ENCODE assay signal across 8 mouse cellular contexts in the genomic region with DNA sequence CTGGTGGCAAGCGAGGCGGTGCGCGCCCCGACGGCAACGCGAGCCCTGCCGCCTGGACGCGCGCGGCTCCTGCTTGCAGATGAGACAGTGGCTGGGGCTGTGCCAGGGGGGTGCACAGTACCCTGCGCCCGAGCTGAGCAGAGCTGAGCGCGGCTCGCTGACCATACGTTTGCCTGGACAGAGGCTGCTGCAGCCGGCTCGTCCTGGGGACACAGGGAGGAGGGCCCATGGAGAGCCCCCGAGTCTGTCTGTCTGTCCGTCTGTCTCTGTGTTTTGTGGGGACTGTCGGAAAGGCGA. TPM values are rescaled to one million over a fixed set of nuclear protein-coding genes. Genes with fewer than 3 reads are reported as not detected.
DNase-seq lines count a peak whose midpoint lies in the region; ATAC-seq lines count a peak whose summit lies in the region.

No protein-coding gene starts in this region.

- no peak overlapping the region for H3K9ac ChIP-seq in neural tube, embryonic 11.5 days (ENCODE audit: low read length)
- H3K9ac ChIP-seq in stomach, embryonic 14.5 days (replicated peaks; ENCODE audit: low read depth, low read length) = peak overlapping the region; percentile 64

- no peaks in the 10 kb centered on the region for H3K4me1 ChIP-seq in neural tube, embryonic 11.5 days (ENCODE audit: control insufficient read depth, insufficient read depth, low read length)
- H3K4me1 ChIP-seq in stomach, embryonic 14.5 days (ENCODE audit: control insufficient read depth, insufficient read depth, low read length) = peaks cover 4% of the 10 kb centered on the region; the same call in 1 of the 2 replicates

- 6% methylated on average over 25 of the region's 25 CpGs for WGBS in neural tube, embryonic 11.5 days
- WGBS in stomach, embryonic 14.5 days = 8% methylated on average over 25 of the region's 25 CpGs

- H3K9me3 ChIP-seq in neural tube, embryonic 11.5 days (ENCODE audit: control insufficient read depth, low read length) = no peaks in the 10 kb centered on the region
- H3K9me3 ChIP-seq in stomach, embryonic 14.5 days (ENCODE audit: control insufficient read depth, low read depth, low read length) = no peaks in the 10 kb centered on the region

- no peak overlapping the region for H3K27ac ChIP-seq in neural tube, embryonic 11.5 days (ENCODE audit: low read depth, low read length)
- peak overlapping the region; percentile 63; the same call in 1 of the 2 replicates for H3K27ac ChIP-seq in stomach, embryonic 14.5 days (ENCODE audit: low read length)

- peak overlapping the region; percentile 27; the same call in 1 of the 2 replicates for H3K4me3 ChIP-seq in neural tube, embryonic 11.5 days (ENCODE audit: low read depth, low read length)
- H3K4me3 ChIP-seq in stomach, embryonic 14.5 days (ENCODE audit: low read depth, low read length) = peak overlapping the region; percentile 42

- DNase-seq in CD4-positive, CD25-positive, alpha-beta regulatory T cell, adult 2 months (ENCODE audit: low read depth, low spot score) = peak; percentile 19
- DNase-seq in neural tube, embryonic 11.5 days (ENCODE audit: low spot score) = no peak
- no peak for DNase-seq in neural tube, embryonic 10.5 days (ENCODE audit: extremely low spot score, low spot score)
- DNase-seq in kidney, postnatal 36 days = peak; percentile 16 to 57
- DNase-seq in spleen, adult 18-20 months = no peak

- H3K27me3 ChIP-seq in neural tube, embryonic 11.5 days (ENCODE audit: control insufficient read depth, insufficient read depth, low read length) = peaks cover 34% of the 10 kb centered on the region
- peaks cover 11% of the 10 kb centered on the region; the same call in 1 of the 2 replicates for H3K27me3 ChIP-seq in stomach, embryonic 14.5 days (ENCODE audit: control insufficient read depth, insufficient read depth, low read length)

- peak overlapping the region; percentile 27 for H3K4me2 ChIP-seq in neural tube, embryonic 11.5 days (ENCODE audit: low read depth)
- peak overlapping the region; percentile 47 for H3K4me2 ChIP-seq in stomach, embryonic 14.5 days (replicated peaks; ENCODE audit: low read depth, low read length)

- ATAC-seq in CD4-positive, CD25-positive, alpha-beta regulatory T cell, adult 4 months = no peak
- ATAC-seq in neural tube, embryonic 11.5 days (ENCODE audit: insufficient read depth, low FRiP score, low TSS enrichment) = no peak
- peak; percentile 39; the same call in 1 of the 2 replicates for ATAC-seq in stomach, embryonic 14.5 days (ENCODE audit: insufficient number of reproducible peaks, insufficient read depth, low FRiP score, low read depth)
- ATAC-seq in megakaryocyte progenitor cell, adult 5-6 weeks (replicated peaks; ENCODE audit: poor library complexity) = no peak

- no peaks in the 10 kb centered on the region for H3K36me3 ChIP-seq in neural tube, embryonic 11.5 days (ENCODE audit: control insufficient read depth, insufficient read depth, low read length)
- no peaks in the 10 kb centered on the region for H3K36me3 ChIP-seq in stomach, embryonic 14.5 days (ENCODE audit: control insufficient read depth, insufficient read depth, low read length)

RNA-seq across cellular contexts. Expression of a gene that starts 0.6 kb away (rescaled TPM):
- polyA plus RNA-seq in CD4-positive, CD25-positive, alpha-beta regulatory T cell, adult 4 months (2017; shearing (Covaris generic)) = under 1 TPM in 1 of 2 experiments, not detected in 1; 0.58 TPM
- 1.4 and 2.1 TPM in 2 replicates for polyA plus RNA-seq in neural tube, embryonic 11.5 days (2014; fragmentation: Nextera tagmentation; extraction: Ambion mirVana)
- polyA plus RNA-seq in stomach, embryonic 14.5 days (2014; fragmentation: Nextera tagmentation; extraction: Ambion mirVana) = 30.1 and 31.6 TPM in 2 replicates
- not detected in 2 replicates for total RNA-seq in megakaryocyte progenitor cell, adult 5-6 weeks (2015)
- not detected in 2 replicates for total RNA-seq in megakaryocyte progenitor cell, adult 5-6 weeks (2017)

RNA-seq across cellular contexts. Expression of a gene that starts 21.0 kb away (rescaled TPM):
- not detected for polyA plus RNA-seq in CD4-positive, CD25-positive, alpha-beta regulatory T cell, adult 4 months (2017; shearing (Covaris generic))
- 2.0 and 2.7 TPM in 2 replicates for polyA plus RNA-seq in neural tube, embryonic 11.5 days (2014; fragmentation: Nextera tagmentation; extraction: Ambion mirVana)
- 2.5 and 3.6 TPM in 2 replicates for polyA plus RNA-seq in stomach, embryonic 14.5 days (2014; fragmentation: Nextera tagmentation; extraction: Ambion mirVana)
- total RNA-seq in megakaryocyte progenitor cell, adult 5-6 weeks (2015) = not detected in 2 replicates
- total RNA-seq in megakaryocyte progenitor cell, adult 5-6 weeks (2017) = not detected in 2 replicates

RNA-seq across cellular contexts. Expression of a gene that starts 26.5 kb away (rescaled TPM):
- 10 to 100 TPM; 29.9 to 34.3 TPM for polyA plus RNA-seq in CD4-positive, CD25-positive, alpha-beta regulatory T cell, adult 4 months (2017; shearing (Covaris generic))
- polyA plus RNA-seq in neural tube, embryonic 11.5 days (2014; fragmentation: Nextera tagmentation; extraction: Ambion mirVana) = 301 and 305 TPM in 2 replicates
- polyA plus RNA-seq in stomach, embryonic 14.5 days (2014; fragmentation: Nextera tagmentation; extraction: Ambion mirVana) = 192 and 206 TPM in 2 replicates
- 181 and 191 TPM in 2 replicates for total RNA-seq in megakaryocyte progenitor cell, adult 5-6 weeks (2015)
- 289 and 309 TPM in 2 replicates for total RNA-seq in megakaryocyte progenitor cell, adult 5-6 weeks (2017)

RNA-seq across cellular contexts. Expression of a gene that starts 33.9 kb away (rescaled TPM):
- under 1 TPM in 1 of 2 experiments, not detected in 1; 0.28 TPM for polyA plus RNA-seq in CD4-positive, CD25-positive, alpha-beta regulatory T cell, adult 4 months (2017; shearing (Covaris generic))
- polyA plus RNA-seq in neural tube, embryonic 11.5 days (2014; fragmentation: Nextera tagmentation; extraction: Ambion mirVana) = not detected in 2 replicates
- polyA plus RNA-seq in stomach, embryonic 14.5 days (2014; fragmentation: Nextera tagmentation; extraction: Ambion mirVana) = 3.3 and 4.1 TPM in 2 replicates
- total RNA-seq in megakaryocyte progenitor cell, adult 5-6 weeks (2015) = 2.9 and 3.1 TPM in 2 replicates
- total RNA-seq in megakaryocyte progenitor cell, adult 5-6 weeks (2017) = 0.54 and 2.7 TPM in 2 replicates

RNA-seq across cellular contexts. Expression of a gene that starts 39.4 kb away (rescaled TPM):
- polyA plus RNA-seq in CD4-positive, CD25-positive, alpha-beta regulatory T cell, adult 4 months (2017; shearing (Covaris generic)) = not detected
- polyA plus RNA-seq in neural tube, embryonic 11.5 days (2014; fragmentation: Nextera tagmentation; extraction: Ambion mirVana) = 0.20 and 0.38 TPM in 2 replicates
- 0.39 and 0.45 TPM in 2 replicates for polyA plus RNA-seq in stomach, embryonic 14.5 days (2014; fragmentation: Nextera tagmentation; extraction: Ambion mirVana)
- total RNA-seq in megakaryocyte progenitor cell, adult 5-6 weeks (2015) = 0.15 TPM in 1 of 2 replicates, not detected in the other
- total RNA-seq in megakaryocyte progenitor cell, adult 5-6 weeks (2017) = not detected in 2 replicates

Comparison
In these comparisons a context has a peak if more than half of its experiments do, and no peak if none do; other contexts are left out.
1. DNase-seq: peak in CD4-positive, CD25-positive, alpha-beta regulatory T cell, adult 2 months (single experiment) and kidney, postnatal 36 days (2 of 2); none in neural tube, embryonic 11.5 days (single experiment), neural tube, embryonic 10.5 days (single experiment) and spleen, adult 18-20 months (0 of 2).
2. RNA of a gene that starts 0.6 kb away (polyA plus RNA-seq): 30.1 to 31.6 TPM in stomach, embryonic 14.5 days; 1.4 to 2.1 TPM in neural tube, embryonic 11.5 days and 0.58 TPM in CD4-positive, CD25-positive, alpha-beta regulatory T cell, adult 4 months; every median in the first group is over 10 times any median in the second.